Mouse (Mus musculus) midbrain, postnatal 0 days (tissue): Measurements from ENCODE around the gene Ralgapa2. TPM values are rescaled to one million over a fixed set of nuclear protein-coding genes. Genes with fewer than 3 reads are reported as not detected.

Experiments used
- ATAC-seq: fragments of 200-750 bp; cut with Nextera tagmentation; 2 replicates; pipeline ENCODE4 v1.8.0; 2017; ENCODE audit warnings: moderate number of reproducible peaks, mild to moderate bottlenecking, moderate TSS enrichment, moderate library complexity; ENCODE audit not compliant: low FRiP score
- DNase-seq: peaks from one replicate; pipeline ENCODE4 v3.0.0-alpha.2; 2015; ENCODE audit warnings: low spot score
- H3K27ac ChIP-seq: fragments of 300-500 bp; sonication (generic); 2 replicates; pipeline ENCODE4 v1.5.1; 2014; ENCODE audit warnings: low read depth, mild to moderate bottlenecking, low read length, mixed read lengths
- H3K27me3 ChIP-seq: fragments of 300-500 bp; sonication (generic); 2 replicates; pipeline ENCODE4 v1.6.1; 2014; ENCODE audit warnings: low read length, control low read depth, mixed read lengths; ENCODE audit not compliant: insufficient read depth
- H3K36me3 ChIP-seq: fragments of 300-500 bp; sonication (generic); 2 replicates; pipeline ENCODE4 v1.6.1; 2014; ENCODE audit warnings: low read length, control low read depth, mixed read lengths; ENCODE audit not compliant: insufficient read depth
- H3K4me1 ChIP-seq: fragments of 300-500 bp; sonication (generic); 2 replicates; pipeline ENCODE4 v1.6.1; 2014; ENCODE audit warnings: mild to moderate bottlenecking, control low read depth, antibody characterized with exemption, low read length, mixed read lengths; ENCODE audit not compliant: insufficient read depth
- H3K4me2 ChIP-seq: fragments of 300-500 bp; sonication (generic); 2 replicates; pipeline ENCODE4 v1.6.1; 2014; ENCODE audit warnings: low read depth, mild to moderate bottlenecking, low read length, mixed read lengths; ENCODE audit not compliant: poor library complexity, severe bottlenecking
- H3K4me3 ChIP-seq: fragments of 300-500 bp; sonication (generic); 2 replicates; pipeline ENCODE4 v1.5.1; 2014; ENCODE audit warnings: low read depth, mild to moderate bottlenecking, low read length, moderate library complexity
- H3K9ac ChIP-seq: fragments of 300-500 bp; sonication (generic); replicated peaks from 2 replicates; pipeline ENCODE4 v1.6.1; 2014; ENCODE audit warnings: mild to moderate bottlenecking, low read length, moderate library complexity, mixed read lengths; ENCODE audit not compliant: poor library complexity, severe bottlenecking
- H3K9me3 ChIP-seq: fragments of 300-500 bp; sonication (generic); 2 replicates; pipeline ENCODE4 v1.6.1; 2016; ENCODE audit warnings: low read length, control low read depth
- CTCF ChIP-seq: IDR thresholded peaks from 2 replicates; pipeline ENCODE4 v1.5.1; 2016; ENCODE audit warnings: antibody characterized with exemption, mild to moderate bottlenecking
- WGBS: fragments of 180-500 bp; shearing (Covaris S2); extraction: QIAGEN DNeasy Blood & Tissue Kit; methylation state at CpG from one replicate; pipeline ENCODE4 v1.1.7; 2014; 5-methylcytosine and 5-hydroxymethylcytosine counted together
- polyA plus RNA-seq: library from polyadenylated mRNA; unstranded; fragments of >200 nt; fragmentation: Nextera tagmentation; extraction: Ambion mirVana; gene quantifications from 2 replicates; pipeline ENCODE4 v1.2.1, GENCODE M21; 2015
- total RNA-seq: library from RNA; depleted of rRNA; stranded (reverse); fragments of >200 nt; gene quantifications from 2 replicates; pipeline ENCODE4 v1.2.3, GENCODE M21; 2014

Gene Ralgapa2
- total and polyA plus RNA-seq, 2 experiments from 2014 or later, result 8.5 to 26.5 TPM

- Histone ChIP-seq H3K27me3 (no peaks in the 10 kb centered on the region), H3K4me2 (no peak overlapping the region), H3K27ac (no peak overlapping the region), H3K36me3 (no peaks in the 10 kb centered on the region), H3K9me3 (no peaks in the 10 kb centered on the region), H3K4me1 (no peaks in the 10 kb centered on the region), H3K4me3 (no peak overlapping the region), H3K9ac (no peak overlapping the region)
- DNase-seq, result no peak
- WGBS, result 74% methylated on average over 9 of the region's 9 CpGs
- no peak for ATAC-seq
- no peak for TF ChIP-seq CTCF
Measured at GRCm38 (mm10) chr2:146495781-146496180, 16.4 kb downstream of the Ralgapa2 start.

GRCm38 (mm10) chr2:146493354-146493946 lies 18.7 kb downstream of the Ralgapa2 start:
- DNase-seq, result no peak
- Histone ChIP-seq H3K27ac (no peak overlapping the region), H3K27me3 (no peaks in the 10 kb centered on the region), H3K4me3 (no peak overlapping the region), H3K9ac (no peak overlapping the region), H3K36me3 (no peaks in the 10 kb centered on the region), H3K4me1 (no peaks in the 10 kb centered on the region), H3K4me2 (no peak overlapping the region), H3K9me3 (no peaks in the 10 kb centered on the region)
- TF ChIP-seq CTCF, result no peak
- WGBS, result 95% methylated on average over 1 of the region's 1 CpGs
- ATAC-seq, result no peak

GRCm38 (mm10) chr2:146491830-146492610 lies 20.1 kb downstream of the Ralgapa2 start:
- Histone ChIP-seq H3K4me1 (no peaks in the 10 kb centered on the region), H3K9ac (no peak overlapping the region), H3K27me3 (no peaks in the 10 kb centered on the region), H3K4me3 (no peak overlapping the region), H3K36me3 (no peaks in the 10 kb centered on the region), H3K27ac (no peak overlapping the region), H3K4me2 (no peak overlapping the region), H3K9me3 (no peaks in the 10 kb centered on the region)
- ATAC-seq, result no peak
- WGBS, result 97% methylated on average over 5 of the region's 5 CpGs
- DNase-seq, result no peak
- no peak for TF ChIP-seq CTCF

GRCm38 (mm10) chr2:146490926-146491325 lies 21.2 kb downstream of the Ralgapa2 start:
- no peaks in the 10 kb centered on the region for H3K9me3 ChIP-seq
- no peak overlapping the region for H3K4me2 ChIP-seq
- no peak overlapping the region for H3K27ac ChIP-seq
- H3K36me3 ChIP-seq, result no peaks in the 10 kb centered on the region
- no peaks in the 10 kb centered on the region for H3K4me1 ChIP-seq
- H3K4me3 ChIP-seq, result no peak overlapping the region
- no peak for DNase-seq
- ATAC-seq, result no peak
- 100% methylated on average over 1 of the region's 1 CpGs for WGBS
- H3K27me3 ChIP-seq, result no peaks in the 10 kb centered on the region
- H3K9ac ChIP-seq, result no peak overlapping the region
- no peak for TF ChIP-seq CTCF

DNA sequence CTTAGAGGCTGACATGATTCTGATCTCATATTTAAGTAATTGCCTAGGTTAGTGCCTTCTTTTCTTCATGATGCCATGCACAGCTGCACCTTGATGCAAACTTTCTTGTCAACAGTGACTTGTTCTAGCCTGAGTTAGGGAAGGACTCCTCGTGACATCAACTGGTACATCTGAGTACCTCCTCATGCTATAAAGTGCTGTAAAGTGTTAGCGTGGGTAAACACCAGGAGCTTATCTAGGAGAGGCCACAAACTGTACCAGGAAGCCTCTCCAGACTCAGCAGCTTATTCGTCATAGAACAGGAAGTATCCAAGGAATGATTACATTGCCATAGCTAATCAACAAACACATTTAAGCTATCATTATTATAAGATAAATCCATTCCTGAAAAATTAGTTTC lies 23.9 kb downstream of the Ralgapa2 start:
- Histone ChIP-seq H3K4me3 (no peak overlapping the region), H3K9me3 (no peaks in the 10 kb centered on the region), H3K4me2 (no peak overlapping the region), H3K27me3 (no peaks in the 10 kb centered on the region), H3K27ac (no peak overlapping the region), H3K9ac (no peak overlapping the region), H3K4me1 (no peaks in the 10 kb centered on the region), H3K36me3 (peaks cover 13% of the 10 kb centered on the region; the same call in 1 of the 2 replicates)
- no peak for DNase-seq
- no peak for ATAC-seq
- WGBS, result 96% methylated on average over 3 of the region's 3 CpGs
- TF ChIP-seq CTCF, result no peak

- no peaks in the 10 kb centered on the region for H3K4me1 ChIP-seq
- no peaks in the 10 kb centered on the region for H3K9me3 ChIP-seq
- peaks cover 15% of the 10 kb centered on the region; the same call in 1 of the 2 replicates for H3K36me3 ChIP-seq
- H3K27ac ChIP-seq, result no peak overlapping the region
- H3K27me3 ChIP-seq, result no peaks in the 10 kb centered on the region
- ATAC-seq (no peak), DNase-seq (no peak)
- H3K4me2 ChIP-seq, result no peak overlapping the region
- H3K9ac ChIP-seq, result no peak overlapping the region
- TF ChIP-seq CTCF, result no peak
- no peak overlapping the region for H3K4me3 ChIP-seq
Measured at GRCm38 (mm10) chr2:146482859-146483258, 29.3 kb downstream of the Ralgapa2 start.
